Mouse (Mus musculus) mouse embryonic stem cell (cell line): Measurements from ENCODE around the gene Coro2a.
"Not testable (repeated sequence)": the region's sequence is repeated elsewhere in the genome, so short reads cannot be mapped to it uniquely, and the experiment has no call there.

Experiments used
- in situ Hi-C, 2 experiments: fragments of 300-500 bp; cut with MboI; formaldehyde crosslinking; loops; 1 replicate in 1 of 2; 3 replicates in 1 of 2; pipeline ENCODE4 v1.14.3; 2019 to 2020; ENCODE audit warnings: low sequenced_read_pairs in 2 of 2, low pct_unique_long_range_greater_than_20kb in 1 of 2, mixed read lengths in 1 of 2; ENCODE audit not compliant: unreplicated experiment in 1 of 2

The Coro2a gene

DNA sequence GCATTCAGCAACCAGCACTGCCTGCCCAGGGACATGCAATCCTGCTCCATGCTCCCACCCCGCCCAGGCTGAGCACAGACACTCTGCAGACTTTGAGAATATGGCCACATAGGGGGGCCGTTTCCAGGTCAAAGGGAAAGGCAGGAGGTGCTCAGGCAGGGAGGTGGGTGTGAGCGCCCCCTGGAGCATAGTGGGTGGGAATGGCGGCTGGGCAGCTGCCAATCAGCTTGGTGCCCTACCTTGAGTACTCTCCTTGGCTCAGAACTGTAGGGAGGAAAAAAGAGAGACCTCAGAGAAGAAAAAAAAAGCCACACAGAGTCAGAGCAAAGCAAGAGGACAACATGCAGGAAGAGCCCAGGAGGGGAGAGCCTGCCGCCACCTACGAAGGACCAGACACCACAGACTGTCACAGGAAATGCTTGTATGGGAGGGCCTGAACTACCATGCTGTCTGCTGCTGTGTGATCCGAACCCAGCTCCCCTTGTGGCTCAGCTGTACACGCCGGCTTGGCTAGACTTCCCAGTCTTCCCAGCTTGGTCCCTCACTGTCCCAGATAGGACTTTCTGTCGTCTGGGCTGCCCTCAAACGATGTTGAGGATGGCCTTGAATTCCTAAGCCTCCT lies 16.3 kb upstream of the Coro2a start:
- in situ Hi-C loops = loop anchor here in 1 of 2 experiments (5.0 kb wide), 1 partner anchor 34 kb away; the partner anchor contains the start of gene Tbc1d2

DNA sequence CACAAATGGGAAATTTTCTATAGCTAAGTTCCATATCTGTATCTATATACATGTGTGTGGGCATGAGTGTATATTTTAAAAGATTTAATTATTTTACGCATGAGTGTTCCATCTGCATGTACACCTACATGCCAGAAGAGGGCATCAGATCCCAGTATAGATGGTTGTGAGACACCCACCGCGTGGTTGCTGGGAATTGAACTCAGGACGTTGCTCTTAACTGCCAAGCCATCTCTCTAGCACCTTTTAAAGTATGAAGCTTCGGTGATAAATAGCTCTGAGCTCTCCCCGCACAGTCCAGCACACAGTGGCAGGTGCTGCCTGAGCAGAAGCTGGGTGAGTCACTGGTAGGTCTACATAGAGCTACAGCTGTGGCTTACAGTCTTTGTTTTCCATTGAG lies 15.4 kb upstream of the Coro2a start:
- in situ Hi-C loops = loop anchor here in 1 of 2 experiments (5.0 kb wide), 1 partner anchor 35 kb away; the partner anchor contains the start of gene Tbc1d2

DNA sequence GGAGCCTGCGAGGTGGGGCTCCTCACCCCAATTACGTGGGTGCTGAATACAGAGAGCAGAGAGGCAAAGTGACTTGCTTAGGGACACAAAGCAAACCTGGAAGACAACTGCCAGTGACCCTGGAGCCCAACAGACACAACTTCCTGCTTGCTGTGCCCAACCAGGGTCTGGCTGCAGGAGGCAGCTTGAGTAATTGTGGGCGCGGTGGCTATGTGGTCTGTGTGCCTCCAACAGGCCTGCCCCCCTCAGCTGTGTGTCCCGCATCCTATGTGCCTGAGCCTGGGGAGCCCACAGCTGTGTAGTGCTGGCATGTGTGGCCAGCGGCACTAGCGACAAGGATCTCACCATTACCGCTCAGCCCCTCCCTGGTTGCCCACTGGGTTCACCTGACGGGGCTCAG lies 12.6 kb upstream of the Coro2a start:
- in situ Hi-C loops = loop anchor here (5.0 kb wide), 1 partner anchor 38 kb away; the partner anchor contains the start of gene Tbc1d2 (in 2 of the 2)

DNA sequence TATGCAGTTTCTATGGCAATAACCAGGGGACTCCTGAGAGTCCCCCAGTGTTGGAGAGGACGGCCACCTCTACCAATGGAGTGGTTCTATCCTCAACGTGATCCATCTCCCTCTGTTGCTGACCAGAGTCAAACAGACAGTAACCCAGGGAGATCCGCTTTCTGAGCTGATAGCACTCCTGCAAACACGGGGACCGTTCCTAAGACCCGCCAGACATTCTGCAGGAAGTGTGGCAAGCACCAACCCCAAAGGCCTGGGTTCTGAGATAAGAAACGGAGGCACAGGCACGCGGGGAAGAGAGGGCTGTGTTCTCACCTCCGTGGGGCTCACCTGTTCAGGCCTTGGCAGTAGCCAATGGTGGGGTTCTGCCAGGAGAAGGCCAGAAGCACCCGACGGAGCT lies 11.6 kb upstream of the Coro2a start:
- in situ Hi-C loops = loop anchor here in 1 of 2 experiments (5.0 kb wide), 1 partner anchor 39 kb away; the partner anchor contains the start of gene Tbc1d2

DNA sequence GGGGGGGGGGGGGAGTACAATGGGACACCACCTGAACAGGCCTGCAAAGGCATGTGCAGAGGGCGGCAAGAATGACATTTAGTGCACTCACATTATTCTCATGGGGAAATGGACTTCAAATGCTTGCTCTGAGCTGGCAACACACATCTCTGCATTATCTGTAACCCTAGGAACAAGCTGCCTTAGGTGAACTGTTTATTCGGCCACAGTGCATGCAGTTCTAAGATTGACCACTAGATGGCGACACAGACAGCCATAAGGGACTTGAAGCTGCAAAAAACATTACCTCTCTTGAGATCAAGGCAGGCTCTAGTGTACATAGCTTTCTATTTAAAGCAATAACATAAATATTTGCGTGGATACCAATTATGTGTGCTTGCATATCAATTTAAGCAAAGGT lies 9.2 kb upstream of the Coro2a start:
- in situ Hi-C loops = loop anchor here in 1 of 2 experiments (5.0 kb wide), 1 partner anchor 41 kb away; the partner anchor contains the start of gene Tbc1d2

DNA sequence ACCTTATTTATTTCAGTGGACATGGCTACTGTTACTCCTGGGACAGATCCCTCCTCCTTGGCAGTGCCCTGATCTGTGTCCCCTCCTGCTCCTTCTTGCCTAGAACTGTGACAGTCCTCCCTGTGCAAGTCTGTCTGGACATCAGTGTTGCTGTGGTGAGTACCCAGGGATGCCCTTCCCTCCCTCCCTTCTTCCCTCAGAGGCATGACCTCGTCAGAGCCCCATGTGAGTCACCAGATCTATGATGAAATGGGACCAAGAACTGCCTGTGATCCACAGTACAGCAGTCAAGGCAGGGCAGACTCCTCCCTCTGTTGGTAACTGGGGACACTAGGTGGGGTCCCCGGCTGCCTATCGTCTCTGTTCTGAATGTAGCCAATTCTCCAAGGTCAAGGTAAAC lies 5.6 kb upstream of the Coro2a start:
- in situ Hi-C loops = no loop called here

DNA sequence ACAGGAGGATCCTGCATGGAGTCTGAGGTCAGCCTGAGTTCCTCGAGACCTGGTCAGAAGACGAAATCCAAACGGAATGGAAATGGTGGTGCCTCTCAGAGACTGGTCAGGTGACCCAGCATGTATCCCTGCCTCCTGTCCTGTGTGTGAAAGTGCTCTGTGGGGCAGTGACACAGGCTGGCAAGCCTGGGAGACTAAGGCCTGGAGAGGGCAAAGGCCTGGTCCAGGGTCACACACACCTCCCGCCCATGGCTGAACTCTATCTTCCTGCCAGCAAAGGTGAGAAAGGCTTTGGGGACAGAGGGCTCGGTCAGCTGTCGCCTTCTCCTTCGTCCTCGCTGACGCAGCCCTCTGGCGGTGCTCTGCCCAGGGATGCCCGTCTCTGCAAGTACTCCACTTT lies 3.4 kb upstream of the Coro2a start:
- in situ Hi-C loops = no loop called here

DNA sequence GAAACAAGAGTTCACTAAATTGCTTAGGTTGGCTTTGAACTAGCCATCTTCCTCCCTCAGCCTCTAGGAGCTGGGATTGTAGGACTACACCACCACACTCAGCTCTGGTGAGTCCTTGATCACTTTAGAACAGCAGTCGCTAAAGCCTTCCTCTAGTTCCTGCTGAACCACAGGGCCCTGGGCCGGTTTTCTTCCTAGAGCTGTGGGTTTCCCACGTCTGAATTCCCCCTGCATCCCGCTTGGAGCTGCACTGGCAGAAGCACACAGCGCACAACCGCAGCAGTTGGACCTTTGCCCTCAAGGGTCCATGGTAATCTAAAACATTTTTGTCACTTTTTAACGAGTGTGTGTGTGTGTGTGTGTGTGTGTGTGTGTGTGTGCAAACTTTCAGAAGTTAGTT lies 702 bp upstream of the Coro2a start:
- in situ Hi-C loops = no loop called here

DNA sequence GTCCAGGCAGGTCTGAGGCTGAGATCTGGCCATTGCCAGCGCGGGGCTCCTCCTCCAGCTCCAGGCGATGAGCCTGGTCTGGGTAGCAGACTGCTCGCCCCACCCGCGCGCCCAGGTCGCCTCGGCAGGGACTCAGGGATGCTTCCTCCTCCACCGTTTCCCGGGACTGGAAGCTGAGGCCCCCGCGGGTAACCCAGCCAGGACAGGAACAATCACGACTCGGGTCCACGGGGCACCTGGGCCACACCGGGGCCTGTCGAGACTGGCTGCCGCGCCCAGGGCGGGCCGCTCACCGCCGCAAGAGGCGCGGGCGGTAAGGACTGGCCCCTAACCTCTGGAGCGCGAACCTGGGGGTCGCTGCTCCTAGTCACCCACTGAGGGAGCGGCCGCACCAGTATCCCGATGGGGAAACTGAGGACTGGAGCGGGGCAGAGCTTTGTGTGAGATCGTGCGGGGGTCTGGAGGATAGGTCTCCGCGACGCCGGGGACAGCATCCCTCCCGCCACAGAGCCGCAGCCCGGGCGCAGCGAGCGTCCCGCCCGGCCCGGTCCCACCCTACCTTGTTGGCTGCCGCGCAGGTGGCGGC lies 651 bp downstream of the Coro2a start:
- in situ Hi-C loops = no loop called here

DNA sequence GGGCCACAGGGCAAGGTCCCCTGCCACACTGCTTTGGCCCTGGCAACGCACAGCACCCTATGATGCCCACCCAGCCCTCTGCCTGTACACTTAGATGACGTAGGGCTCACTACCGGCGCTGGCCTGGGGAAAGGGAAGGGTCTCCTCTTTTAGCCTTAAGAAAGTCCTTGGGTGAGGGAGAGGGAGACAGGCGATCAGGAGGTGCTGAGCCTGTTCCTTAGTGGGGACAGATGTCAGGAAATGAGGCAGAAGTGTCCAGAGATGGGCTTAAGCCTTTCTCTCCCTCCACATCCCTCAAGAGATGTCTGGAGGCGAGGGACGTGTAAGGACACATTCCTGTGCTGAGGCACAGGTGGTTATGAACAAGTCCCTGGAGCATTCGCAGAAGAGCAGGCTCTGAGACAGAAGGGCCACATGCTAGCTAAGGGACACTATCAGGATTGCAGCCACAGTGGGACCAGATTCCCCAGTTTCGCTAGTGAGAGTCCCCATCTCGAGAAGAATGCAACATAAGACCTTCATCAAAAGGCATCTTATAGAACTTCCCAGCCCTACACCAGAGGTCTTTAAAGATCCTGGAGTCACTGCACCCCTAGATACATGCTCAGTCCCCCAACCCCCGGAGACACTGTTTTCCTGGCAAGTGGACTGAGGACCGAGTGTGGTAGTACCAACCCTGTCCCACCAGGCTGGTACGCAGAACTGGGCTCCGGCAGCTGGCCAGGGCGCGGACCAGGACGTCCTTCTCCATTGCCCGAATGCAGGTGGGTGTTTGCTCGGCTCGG lies 1.3 kb downstream of the Coro2a start:
- in situ Hi-C loops = no loop called here

DNA sequence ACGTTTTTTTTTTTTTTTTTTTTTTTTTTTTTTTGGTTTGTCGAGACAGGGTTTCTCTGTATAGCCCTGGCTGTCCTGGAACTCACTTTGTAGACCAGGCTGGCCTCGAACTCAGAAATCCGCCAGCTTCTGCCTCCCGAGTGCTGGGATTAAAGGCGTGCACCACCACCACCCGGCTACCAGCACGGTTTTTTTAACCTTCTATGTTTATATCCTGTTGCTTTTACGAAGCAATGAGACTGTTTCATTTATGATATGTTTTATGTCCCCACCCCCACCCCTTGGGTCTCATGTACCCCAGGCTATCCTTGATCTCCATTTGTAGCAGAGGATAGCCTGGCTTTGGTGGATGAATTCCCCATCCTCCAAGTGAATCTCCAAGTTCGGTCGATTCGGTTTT lies 2.4 kb downstream of the Coro2a start:
- in situ Hi-C loops = not testable (repeated sequence)

DNA sequence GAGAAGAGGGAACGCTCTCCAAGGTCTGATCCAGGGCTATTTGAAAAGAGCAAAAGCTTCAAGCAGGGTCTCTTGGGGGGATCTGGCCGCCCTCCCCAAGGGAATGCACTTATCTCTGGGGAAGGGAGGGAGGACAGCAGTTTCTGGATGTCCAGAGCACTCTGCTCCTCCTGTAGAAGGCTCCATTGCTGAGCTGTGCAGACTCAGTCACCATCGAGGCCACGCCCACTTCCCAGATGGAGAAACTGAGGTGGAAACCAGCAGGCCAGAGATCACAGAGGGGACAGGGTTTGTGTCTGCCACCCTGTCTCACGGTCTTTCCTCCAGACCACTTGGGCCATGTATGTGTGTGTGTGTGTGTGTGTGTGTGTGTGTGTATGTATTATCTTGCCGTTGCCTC lies 3.0 kb downstream of the Coro2a start:
- in situ Hi-C loops = no loop called here

DNA sequence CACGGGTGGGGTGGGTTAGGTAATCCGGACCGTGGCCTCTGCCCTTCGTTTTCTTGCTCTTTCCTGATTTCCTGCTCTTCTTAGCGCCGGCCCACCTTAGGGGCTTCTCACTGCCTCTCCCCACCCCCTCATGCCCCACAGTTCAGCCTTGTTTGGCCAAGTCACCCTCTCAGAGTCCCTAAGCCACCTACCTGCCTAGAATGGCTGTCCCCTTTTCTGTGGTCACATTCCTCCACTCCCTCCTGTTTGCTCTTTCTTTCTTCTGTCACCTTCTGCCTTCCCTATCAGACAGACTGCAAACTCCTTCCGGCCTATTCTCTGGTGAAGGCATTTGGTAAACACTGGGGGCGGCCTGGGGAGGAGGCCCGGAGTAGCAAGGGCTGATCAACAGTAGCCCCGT lies 3.9 kb downstream of the Coro2a start:
- in situ Hi-C loops = no loop called here

DNA sequence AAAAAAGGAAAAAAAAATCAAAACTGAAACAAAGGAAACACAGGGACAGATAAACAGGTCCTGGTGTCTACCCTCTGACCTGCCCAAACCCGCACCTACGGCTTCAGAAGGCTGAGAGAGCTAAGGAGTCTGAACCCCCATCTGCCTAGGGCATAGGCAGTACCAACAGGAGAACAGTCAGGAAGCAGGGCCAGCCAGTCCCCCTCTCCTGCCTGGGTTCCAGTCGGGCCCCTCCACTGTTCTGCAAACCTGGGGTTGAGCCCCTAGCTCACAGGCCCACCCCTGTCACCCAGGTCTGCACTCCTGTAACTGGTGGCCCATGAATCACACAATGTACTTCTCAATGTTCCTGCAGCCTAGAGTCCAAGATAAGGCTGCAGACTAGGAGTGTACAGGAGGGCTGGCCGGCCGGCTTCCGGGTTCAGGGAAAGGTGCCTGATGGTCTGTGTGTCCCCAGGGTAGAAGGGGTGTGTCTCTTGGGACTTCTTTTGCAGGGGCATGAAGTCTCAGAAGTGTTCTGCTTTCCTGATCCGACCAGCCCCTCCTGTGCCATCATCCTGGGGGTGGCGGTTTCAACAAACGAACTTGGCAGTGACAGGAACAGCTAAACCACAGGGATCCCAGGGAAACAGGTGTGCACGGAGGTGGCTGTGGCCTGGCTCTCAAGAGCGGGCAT lies 4.6 kb downstream of the Coro2a start:
- in situ Hi-C loops = no loop called here

DNA sequence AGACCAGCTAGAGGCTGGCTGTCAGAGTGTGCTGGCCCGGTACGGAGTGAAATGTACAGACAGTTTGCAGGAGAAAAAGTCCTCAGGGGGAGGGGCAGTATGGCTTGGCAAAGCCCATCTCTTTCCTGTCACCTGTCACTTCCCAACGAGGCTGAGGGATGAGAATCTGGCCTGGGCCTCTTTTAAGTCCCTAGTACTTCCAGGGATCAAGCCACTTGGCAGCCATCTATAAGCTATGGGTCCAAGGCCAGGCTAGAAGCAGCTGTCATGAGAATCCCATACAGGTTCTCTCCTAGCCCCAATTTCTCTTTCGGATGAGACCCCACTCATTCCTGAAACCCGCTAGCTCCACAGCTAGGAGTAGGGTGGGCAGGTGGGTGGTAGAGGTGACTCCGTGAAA lies 5.6 kb downstream of the Coro2a start:
- in situ Hi-C loops = no loop called here

DNA sequence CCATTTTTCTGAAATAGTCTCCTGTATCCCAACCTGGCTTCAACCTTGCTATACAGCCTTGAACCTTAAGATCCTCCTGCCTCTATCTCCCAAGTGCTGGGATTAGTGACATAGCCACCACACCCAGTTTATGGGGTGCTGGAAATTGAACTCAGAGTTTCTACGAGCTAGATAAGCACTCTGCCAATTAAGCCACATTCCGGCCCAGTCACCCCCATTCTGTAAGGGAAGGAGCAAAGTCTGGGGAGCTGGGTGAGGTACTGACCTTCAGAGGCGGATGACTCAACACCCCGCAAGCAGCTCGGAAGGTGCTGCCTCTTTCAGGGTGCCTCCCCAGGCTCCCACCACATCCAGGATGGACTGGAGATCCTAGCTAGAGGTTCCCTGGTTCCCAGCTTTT lies 7.9 kb downstream of the Coro2a start:
- in situ Hi-C loops = no loop called here

DNA sequence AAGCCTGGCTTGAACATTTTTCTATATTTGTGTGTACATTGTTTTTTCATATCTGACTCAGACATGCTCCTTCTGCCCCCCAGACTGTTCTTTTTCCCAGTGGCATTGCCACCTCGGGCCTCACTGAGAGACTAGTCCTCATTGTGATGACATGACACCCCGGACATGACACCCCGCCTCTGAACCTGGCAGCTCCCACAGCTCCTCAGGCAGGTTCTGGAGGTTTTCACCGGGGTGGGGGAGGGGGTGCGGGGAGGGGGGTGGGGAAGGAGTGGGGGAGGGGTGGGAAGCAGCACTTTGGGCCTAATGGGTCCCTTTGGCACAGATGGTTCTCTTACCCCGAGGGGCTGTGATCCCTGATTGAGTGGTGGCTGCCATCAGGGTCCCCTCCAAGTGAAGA lies 8.5 kb downstream of the Coro2a start:
- in situ Hi-C loops = no loop called here

DNA sequence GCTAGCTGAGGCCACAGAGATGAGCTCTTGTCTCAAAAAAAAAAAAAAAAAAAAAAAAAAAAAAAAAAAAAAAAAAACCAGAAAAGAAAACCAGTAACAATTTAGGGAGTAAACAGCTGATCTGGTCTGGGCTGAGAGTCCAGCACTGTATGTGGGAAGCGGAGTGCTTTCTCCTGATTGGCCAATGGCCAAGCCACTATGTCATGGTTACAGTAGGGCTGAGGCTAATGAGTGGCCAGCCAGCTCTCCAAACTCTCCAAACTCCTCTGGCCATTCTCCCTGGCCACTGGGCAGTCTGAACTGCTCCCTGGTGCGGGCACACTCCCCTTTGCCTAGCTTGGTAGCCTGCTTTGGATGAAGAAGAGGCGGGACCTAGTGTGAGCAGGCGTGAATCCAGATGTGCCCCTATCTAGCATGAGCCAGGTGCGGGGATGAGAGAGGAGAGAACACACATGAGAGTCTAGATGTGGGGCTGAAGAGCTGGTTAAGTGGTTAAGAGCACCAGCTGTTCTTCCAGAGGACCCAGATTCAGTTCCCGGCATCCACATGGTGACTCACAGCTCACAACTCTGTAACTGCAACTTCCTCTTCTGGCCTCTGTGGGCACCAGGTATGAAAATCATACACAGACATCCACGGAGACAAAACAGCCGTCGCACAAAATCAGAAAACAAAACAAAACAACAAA lies 10.0 kb downstream of the Coro2a start:
- in situ Hi-C loops = no loop called here
